ENCODE assay signal across 25 mouse cellular contexts in genomic region chr16:22270491-22270890, GRCm38 (mm10). TPM values are rescaled to one million over a fixed set of nuclear protein-coding genes. Genes with fewer than 3 reads are reported as not detected.
DNase-seq lines count a peak whose midpoint lies in the region; ATAC-seq and TF ChIP-seq lines count a peak whose summit lies in the region.
"Had no signal": no experiment of that assay in that cellular context is flagged by ENCODE, and none has a peak within 500 bp of the region (broad histone marks: within the 10 kb centered on the region; RNA-seq: fewer than 3 reads in every experiment).

No protein-coding gene starts in this region.

- DNase-seq in hindbrain, embryonic 14.5 days (ENCODE audit: low spot score) = peak; percentile 14
- DNase-seq in ES-CJ7 (ENCODE audit: low read depth, low spot score) (peak; percentile 52), MEL (ENCODE audit: low read depth, low spot score) (peak; percentile 31)
- no peak for DNase-seq in cerebellum, postnatal 10 days
- no peak for DNase-seq in embryonic facial prominence, embryonic 10.5 days (ENCODE audit: low spot score)
- DNase-seq: adrenal gland, postnatal 10 days; adrenal gland, postnatal 36 days; cerebellum, adult 18-20 months; cerebellum, adult 9-10 months; cerebellum, postnatal 25 days; gastrocnemius, postnatal 25 days; heart, adult 2 months; kidney, adult 18-20 months had no signal

- no peak for TF ChIP-seq RAD21 in MEL (IDR thresholded peaks at IDR 0.05; ENCODE audit: low read depth, low read length)

- ATAC-seq in hindbrain, embryonic 14.5 days (ENCODE audit: low FRiP score) = no peak
- ATAC-seq in hindbrain, embryonic 13.5 days (ENCODE audit: low FRiP score) = no peak
- ATAC-seq: CD4-positive, CD25-positive, alpha-beta regulatory T cell, adult 4 months; forebrain, embryonic 15.5 days; hindbrain, postnatal 0 days; inflammation-experienced regulatory T-cells, adult 6 months; intestine, embryonic 16.5 days had no signal

- no peak for TF ChIP-seq POLR2A in MEL (IDR thresholded peaks at IDR 0.05; ENCODE audit: control insufficient read depth in 1 of 2, insufficient read depth in 1 of 2, low read depth in 1 of 2, low read length in 2 of 2, poor library complexity in 1 of 2)

- TF ChIP-seq CTCF in MEL (IDR thresholded peaks at IDR 0.05 in 2 of 3, conservative IDR thresholded peaks at IDR 0.05 in 1 of 3; ENCODE audit: control insufficient read depth in 1 of 3, insufficient read depth in 1 of 3, low read depth in 2 of 3, low read length in 3 of 3, poor library complexity in 1 of 3, severe bottlenecking in 1 of 3) = no peak

- H3K27ac ChIP-seq in hindbrain, embryonic 14.5 days = no peak overlapping the region
- no peak overlapping the region for H3K27ac ChIP-seq in hindbrain, embryonic 13.5 days
- H3K27ac ChIP-seq in MEL (ENCODE audit: control insufficient read depth, low read depth, low read length) = no peak overlapping the region
- no peak overlapping the region for H3K27ac ChIP-seq in embryonic facial prominence, embryonic 10.5 days (replicated peaks)
- H3K27ac ChIP-seq: embryonic facial prominence, embryonic 13.5 days; forebrain, embryonic 12.5 days; forebrain, embryonic 15.5 days; heart, adult 2 months; heart, embryonic 10.5 days; heart, embryonic 13.5 days; hindbrain, embryonic 12.5 days; hindbrain, postnatal 0 days had no signal

- no peaks in the 10 kb centered on the region for H3K9me3 ChIP-seq in hindbrain, embryonic 14.5 days (ENCODE audit: control insufficient read depth, low read length)
- H3K9me3 ChIP-seq in hindbrain, embryonic 13.5 days = no peaks in the 10 kb centered on the region
- no peaks in the 10 kb centered on the region for H3K9me3 ChIP-seq in MEL (replicated peaks; ENCODE audit: insufficient read depth, low read length)
- no peaks in the 10 kb centered on the region for H3K9me3 ChIP-seq in embryonic facial prominence, embryonic 10.5 days
- H3K9me3 ChIP-seq: embryonic facial prominence, embryonic 13.5 days; forebrain, embryonic 12.5 days; forebrain, embryonic 15.5 days; heart, embryonic 10.5 days; hindbrain, embryonic 12.5 days had no signal

- H3K79me2 ChIP-seq in MEL (ENCODE audit: control insufficient read depth, insufficient read depth, low read length, poor library complexity) = peaks cover 5% of the 10 kb centered on the region

- H3K4me3 ChIP-seq in hindbrain, embryonic 14.5 days (replicated peaks; ENCODE audit: low read length) = no peak overlapping the region
- no peak overlapping the region for H3K4me3 ChIP-seq in hindbrain, embryonic 13.5 days
- no peak overlapping the region for H3K4me3 ChIP-seq in MEL (ENCODE audit: control insufficient read depth in 1 of 2, insufficient read depth in 1 of 2, low read depth in 2 of 2, low read length in 2 of 2)
- H3K4me3 ChIP-seq in embryonic facial prominence, embryonic 10.5 days = no peak overlapping the region
- H3K4me3 ChIP-seq: embryonic facial prominence, embryonic 13.5 days; erythroblast, embryonic 14.5 days; forebrain, embryonic 12.5 days; forebrain, embryonic 15.5 days; heart, adult 2 months; heart, embryonic 10.5 days; heart, embryonic 13.5 days; hindbrain, embryonic 12.5 days had no signal

- H3K27me3 ChIP-seq in hindbrain, embryonic 14.5 days (ENCODE audit: control insufficient read depth, insufficient read depth, low read length) = no peaks in the 10 kb centered on the region
- H3K27me3 ChIP-seq in hindbrain, embryonic 13.5 days = no peaks in the 10 kb centered on the region
- H3K27me3 ChIP-seq in MEL (ENCODE audit: control insufficient read depth in 1 of 2, insufficient read depth in 2 of 2, low read length in 2 of 2) = no peaks in the 10 kb centered on the region
- H3K27me3 ChIP-seq in embryonic facial prominence, embryonic 10.5 days (replicated peaks; ENCODE audit: low read depth, poor library complexity, severe bottlenecking) = no peaks in the 10 kb centered on the region
- H3K27me3 ChIP-seq: embryonic facial prominence, embryonic 13.5 days; forebrain, embryonic 12.5 days; forebrain, embryonic 15.5 days; heart, embryonic 13.5 days; hindbrain, embryonic 12.5 days had no signal

- H3K4me1 ChIP-seq in hindbrain, embryonic 14.5 days (replicated peaks; ENCODE audit: control insufficient read depth, insufficient read depth, low read length) = peaks cover 6% of the 10 kb centered on the region
- peaks cover 7% of the 10 kb centered on the region; the same call in 1 of the 2 replicates for H3K4me1 ChIP-seq in hindbrain, embryonic 13.5 days (replicated peaks)
- no peaks in the 10 kb centered on the region for H3K4me1 ChIP-seq in MEL (ENCODE audit: control insufficient read depth in 1 of 2, insufficient read depth in 2 of 2, low read length in 2 of 2)
- H3K4me1 ChIP-seq in embryonic facial prominence, embryonic 10.5 days = peaks cover 10% of the 10 kb centered on the region

- no peaks in the 10 kb centered on the region for H3K36me3 ChIP-seq in hindbrain, embryonic 14.5 days (replicated peaks; ENCODE audit: control insufficient read depth, insufficient read depth)
- H3K36me3 ChIP-seq in hindbrain, embryonic 13.5 days = no peaks in the 10 kb centered on the region
- H3K36me3 ChIP-seq in MEL (ENCODE audit: control insufficient read depth in 1 of 2, insufficient read depth in 2 of 2, low read length in 2 of 2) = peaks cover 0 to 2% of the 10 kb centered on the region in 2 experiments; a peak in 1 of 4 replicates
- H3K36me3 ChIP-seq in embryonic facial prominence, embryonic 10.5 days (replicated peaks) = no peaks in the 10 kb centered on the region
- H3K36me3 ChIP-seq: embryonic facial prominence, embryonic 13.5 days; forebrain, embryonic 12.5 days; forebrain, embryonic 15.5 days; heart, embryonic 10.5 days; heart, embryonic 13.5 days; hindbrain, embryonic 12.5 days had no signal

- 65% methylated on average over 3 of the region's 3 CpGs for WGBS in hindbrain, embryonic 14.5 days
- WGBS in hindbrain, embryonic 13.5 days = 70% methylated on average over 3 of the region's 3 CpGs
- WGBS in embryonic facial prominence, embryonic 10.5 days = 64% methylated on average over 3 of the region's 3 CpGs

- H3K4me2 ChIP-seq in hindbrain, embryonic 14.5 days (replicated peaks) = no peak overlapping the region
- no peak overlapping the region for H3K4me2 ChIP-seq in hindbrain, embryonic 13.5 days
- H3K4me2 ChIP-seq: embryonic facial prominence, embryonic 13.5 days; forebrain, embryonic 12.5 days; forebrain, embryonic 15.5 days; heart, embryonic 13.5 days; hindbrain, embryonic 12.5 days had no signal

- H3K9ac ChIP-seq in hindbrain, embryonic 14.5 days = no peak overlapping the region
- no peak overlapping the region for H3K9ac ChIP-seq in hindbrain, embryonic 13.5 days
- H3K9ac ChIP-seq in MEL (ENCODE audit: control insufficient read depth, low read depth, low read length, poor library complexity, severe bottlenecking) = no peak overlapping the region
- H3K9ac ChIP-seq: embryonic facial prominence, embryonic 13.5 days; forebrain, embryonic 12.5 days; forebrain, embryonic 15.5 days; heart, embryonic 13.5 days; hindbrain, embryonic 12.5 days had no signal

- no peak for TF ChIP-seq EP300 in MEL (IDR thresholded peaks at IDR 0.05; ENCODE audit: low read depth in 1 of 2, low read length in 2 of 2)

TF ChIP-seq in MEL, 35 proteins besides CTCF, POLR2A, EP300 and RAD21:
- TF ChIP-seq TCF12 (IDR thresholded peaks at IDR 0.05; ENCODE audit: low read depth, low read length) (no peak), MAX (IDR thresholded peaks at IDR 0.05; ENCODE audit: low read length) (no peak), NRF1 (IDR thresholded peaks at IDR 0.05; ENCODE audit: insufficient read depth, low read depth, low read length, poor library complexity, severe bottlenecking) (no peak)

RNA-seq across cellular contexts. Expression of gene Tra2b, which starts 4.7 kb away (rescaled TPM):
- 222 and 239 TPM in 2 replicates for polyA plus RNA-seq in hindbrain, embryonic 14.5 days (2014; fragmentation: Nextera tagmentation; extraction: Ambion mirVana)
- polyA plus RNA-seq in hindbrain, embryonic 13.5 days (2015; fragmentation: Nextera tagmentation; extraction: Ambion mirVana) = 304 and 307 TPM in 2 replicates
- total RNA-seq in MEL (2012; rRNA removed) = 263 and 275 TPM in 2 replicates
- 100 to 1,000 TPM; 154 to 286 TPM for polyA plus RNA-seq in MEL (2012; ENCODE audit: insufficient read depth in 1 of 2, insufficient read length in 2 of 2, low read depth in 1 of 2, low replicate concordance in 2 of 2, missing spikeins in 1 of 2)
- 494 and 506 TPM in 2 replicates for polyA plus RNA-seq in embryonic facial prominence, embryonic 10.5 days (2016; fragmentation: Nextera tagmentation; extraction: Ambion mirVana)

Comparison
In these comparisons a context has a peak if more than half of its experiments do, and no peak if none do; other contexts are left out.
1. DNase-seq: peak in hindbrain, embryonic 14.5 days (single experiment), ES-CJ7 (single experiment) and MEL (single experiment); none in cerebellum, postnatal 10 days (0 of 2) and embryonic facial prominence, embryonic 10.5 days (single experiment).